Mouse (Mus musculus) embryonic facial prominence, embryonic 11.5 days (tissue): ENCODE results near the gene Tacc2. TPM values are rescaled to one million over a fixed set of nuclear protein-coding genes. Genes with fewer than 3 reads are reported as not detected.

Experiments
- ATAC-seq: fragments of 200-750 bp; cut with Nextera tagmentation; replicated peaks from 2 replicates; pipeline ENCODE4 v1.8.0; 2017; ENCODE audit warnings: low read depth; ENCODE audit not compliant: insufficient number of reproducible peaks, low FRiP score, low TSS enrichment
- DNase-seq: peaks from one replicate; pipeline ENCODE4 v3.0.0-alpha.2; 2015; ENCODE audit warnings: low spot score
- H3K27ac ChIP-seq: fragments of 300-500 bp; sonication (generic); replicated peaks from 2 replicates; pipeline ENCODE4 v1.5.1; 2014; ENCODE audit warnings: mild to moderate bottlenecking, low read depth, low read length, control low read depth
- H3K27me3 ChIP-seq: fragments of 300-500 bp; sonication (generic); 2 replicates; pipeline ENCODE4 v1.6.1; 2014; ENCODE audit warnings: mild to moderate bottlenecking, low read length, moderate library complexity, mixed read lengths; ENCODE audit not compliant: control insufficient read depth, insufficient read depth
- H3K36me3 ChIP-seq: fragments of 300-500 bp; sonication (generic); replicated peaks from 2 replicates; pipeline ENCODE4 v1.6.1; 2014; ENCODE audit warnings: low read depth, mild to moderate bottlenecking, low read length, moderate library complexity, mixed read lengths; ENCODE audit not compliant: control insufficient read depth, insufficient read depth
- H3K4me1 ChIP-seq: fragments of 300-500 bp; sonication (generic); 2 replicates; pipeline ENCODE4 v1.6.1; 2014; ENCODE audit warnings: low read length, mixed read lengths; ENCODE audit not compliant: control insufficient read depth, insufficient read depth
- H3K4me2 ChIP-seq: fragments of 300-500 bp; sonication (generic); 2 replicates; pipeline ENCODE4 v1.6.1; 2014; ENCODE audit warnings: low read depth, mild to moderate bottlenecking, control low read depth, low read length, moderate library complexity
- H3K4me3 ChIP-seq: fragments of 300-500 bp; sonication (generic); 2 replicates; pipeline ENCODE4 v1.5.1; 2014; ENCODE audit warnings: low read depth, low read length, control low read depth
- H3K9ac ChIP-seq: fragments of 300-500 bp; sonication (generic); replicated peaks from 2 replicates; pipeline ENCODE4 v1.6.1; 2014; ENCODE audit warnings: mild to moderate bottlenecking, control low read depth, low read length
- H3K9me3 ChIP-seq: fragments of 300-500 bp; sonication (generic); replicated peaks from 2 replicates; pipeline ENCODE4 v1.6.1; 2016; ENCODE audit warnings: mild to moderate bottlenecking, low read length, inconsistent platforms, mixed read lengths; ENCODE audit not compliant: control insufficient read depth
- WGBS: fragments of 180-500 bp; shearing (Covaris S2); extraction: QIAGEN DNeasy Blood & Tissue Kit; methylation state at CpG from one replicate; pipeline ENCODE4 v1.1.7; 2014; 5-methylcytosine and 5-hydroxymethylcytosine counted together
- polyA plus RNA-seq: library from polyadenylated mRNA; unstranded; fragments of >200 nt; fragmentation: Nextera tagmentation; extraction: Ambion mirVana; gene quantifications from 2 replicates; pipeline ENCODE4 v1.2.1, GENCODE M21; 2014

Gene Tacc2
- polyA plus RNA-seq, 1 experiment from 2014 or later, result 39.9 TPM

DNA sequence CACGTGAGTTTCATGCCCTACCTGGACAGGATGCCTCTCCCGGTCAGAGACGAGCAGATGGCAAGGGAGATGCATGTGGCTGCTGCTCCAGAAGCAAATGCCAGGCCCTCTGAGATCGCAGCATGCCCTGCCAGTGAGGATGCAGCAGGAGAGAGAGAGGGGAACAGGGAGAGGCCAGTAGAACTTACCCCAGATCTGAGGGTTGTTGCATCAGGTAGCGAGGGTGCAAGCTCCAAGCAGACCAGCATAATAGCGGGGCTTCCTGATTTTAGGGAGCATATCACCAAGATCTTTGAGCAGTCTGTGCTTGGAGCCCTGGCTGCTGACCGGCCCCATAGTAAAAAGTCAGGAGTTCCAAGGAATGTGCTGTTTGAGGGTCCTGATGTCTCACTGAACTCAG lies 48.1 kb downstream of the Tacc2 start:
- WGBS, result 80% methylated on average over 7 of the region's 7 CpGs
- H3K4me1 ChIP-seq, result no peaks in the 10 kb centered on the region
- no peaks in the 10 kb centered on the region for H3K36me3 ChIP-seq
- ATAC-seq (no peak), DNase-seq (no peak)
- H3K9ac ChIP-seq, result no peak overlapping the region
- H3K4me2 ChIP-seq, result no peak overlapping the region
- no peaks in the 10 kb centered on the region for H3K9me3 ChIP-seq
- no peak overlapping the region for H3K4me3 ChIP-seq
- no peak overlapping the region for H3K27ac ChIP-seq
- H3K27me3 ChIP-seq, result no peaks in the 10 kb centered on the region

GRCm38 (mm10) chr7:130628601-130629000 lies 51.4 kb downstream of the Tacc2 start:
- H3K36me3 ChIP-seq, result no peaks in the 10 kb centered on the region
- no peaks in the 10 kb centered on the region for H3K9me3 ChIP-seq
- WGBS, result 25% methylated on average over 1 of the region's 1 CpGs
- H3K27ac ChIP-seq, result no peak overlapping the region
- no peaks in the 10 kb centered on the region for H3K27me3 ChIP-seq
- H3K4me3 ChIP-seq, result no peak overlapping the region
- H3K9ac ChIP-seq, result no peak overlapping the region
- no peak for ATAC-seq
- no peak overlapping the region for H3K4me2 ChIP-seq
- no peak for DNase-seq
- H3K4me1 ChIP-seq, result no peaks in the 10 kb centered on the region

GRCm38 (mm10) chr7:130629999-130630398 lies 52.8 kb downstream of the Tacc2 start:
- Histone ChIP-seq H3K27ac (no peak overlapping the region), H3K9me3 (no peaks in the 10 kb centered on the region), H3K4me1 (no peaks in the 10 kb centered on the region; the same call in 1 of the 2 replicates), H3K36me3 (no peaks in the 10 kb centered on the region), H3K4me3 (no peak overlapping the region), H3K4me2 (no peak overlapping the region), H3K27me3 (no peaks in the 10 kb centered on the region), H3K9ac (no peak overlapping the region)
- DNase-seq, result no peak
- no peak for ATAC-seq
- 89% methylated on average over 7 of the region's 7 CpGs for WGBS

DNA sequence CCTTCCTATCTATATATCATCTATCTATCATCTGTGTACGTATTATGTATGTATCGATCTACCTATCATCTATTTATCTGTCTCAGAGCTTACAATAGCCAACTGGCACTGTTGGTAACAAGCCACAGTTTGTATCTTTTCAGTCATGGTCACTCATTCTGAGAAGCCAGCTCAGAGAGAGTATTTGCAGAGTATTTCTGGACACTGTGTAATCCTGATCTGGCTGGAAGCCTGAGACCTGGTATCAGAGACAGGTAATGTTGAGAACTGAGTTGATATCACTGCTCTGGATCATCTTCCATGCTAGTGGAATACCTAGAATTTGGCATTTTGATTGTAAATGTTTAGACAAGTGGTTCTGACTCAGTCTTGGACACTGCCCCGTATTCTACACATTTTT lies 53.7 kb downstream of the Tacc2 start:
- 91% methylated on average over 3 of the region's 3 CpGs for WGBS

DNA sequence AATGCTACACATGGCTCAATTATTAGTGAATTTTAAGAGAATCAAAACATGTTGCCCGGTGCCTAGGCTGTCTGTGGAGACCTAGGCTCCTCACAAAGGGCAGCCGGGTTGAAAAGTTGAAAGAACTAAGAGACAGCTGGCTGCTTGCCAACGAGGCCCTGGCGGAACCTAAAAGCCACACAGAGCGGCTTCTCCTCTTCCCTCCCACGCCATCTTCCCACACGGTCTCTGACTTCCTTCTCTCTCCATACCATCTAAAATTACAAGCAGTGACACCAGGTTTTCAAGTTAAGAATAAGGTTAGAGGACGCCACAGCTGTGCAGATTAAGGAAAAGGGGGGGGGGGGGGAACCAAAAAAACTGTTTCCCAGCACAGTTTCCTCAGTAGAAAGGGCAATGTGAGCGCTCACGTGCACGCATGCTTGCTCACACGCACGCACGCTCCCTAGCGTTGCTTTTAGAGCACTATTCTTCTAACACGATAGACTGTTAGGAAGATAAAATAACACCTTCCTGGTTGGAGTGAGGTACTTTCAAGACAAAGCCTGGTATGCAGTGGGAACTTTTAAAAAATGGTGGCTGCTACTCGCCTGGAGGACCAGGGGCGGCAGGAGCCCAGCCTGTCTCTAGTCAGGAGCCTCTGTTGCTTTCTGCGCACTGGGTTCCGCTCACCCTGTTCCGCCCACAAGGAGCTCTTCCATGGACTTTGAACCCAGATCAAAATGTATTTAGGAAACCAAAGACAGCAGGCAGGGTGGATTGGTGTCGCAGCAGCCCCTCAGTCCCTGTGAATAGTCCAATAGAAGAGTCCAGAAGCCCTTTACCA lies 54.5 kb downstream of the Tacc2 start:
- ATAC-seq (no peak), DNase-seq (peak; percentile 54)
- Histone ChIP-seq H3K4me2 (no peak overlapping the region), H3K9me3 (no peaks in the 10 kb centered on the region), H3K4me1 (no peaks in the 10 kb centered on the region; the same call in 1 of the 2 replicates), H3K36me3 (no peaks in the 10 kb centered on the region), H3K27me3 (no peaks in the 10 kb centered on the region), H3K4me3 (no peak overlapping the region), H3K27ac (no peak overlapping the region), H3K9ac (no peak overlapping the region)
- 72% methylated on average over 22 of the region's 22 CpGs for WGBS

More for the DNA sequence above, 53.7 kb downstream of the Tacc2 start:
- Histone ChIP-seq H3K36me3 (no peaks in the 10 kb centered on the region), H3K4me1 (no peaks in the 10 kb centered on the region; the same call in 1 of the 2 replicates), H3K27me3 (no peaks in the 10 kb centered on the region), H3K4me3 (no peak overlapping the region), H3K27ac (no peak overlapping the region), H3K4me2 (no peak overlapping the region), H3K9ac (no peak overlapping the region), H3K9me3 (no peaks in the 10 kb centered on the region)
- DNase-seq (no peak), ATAC-seq (no peak)

DNA sequence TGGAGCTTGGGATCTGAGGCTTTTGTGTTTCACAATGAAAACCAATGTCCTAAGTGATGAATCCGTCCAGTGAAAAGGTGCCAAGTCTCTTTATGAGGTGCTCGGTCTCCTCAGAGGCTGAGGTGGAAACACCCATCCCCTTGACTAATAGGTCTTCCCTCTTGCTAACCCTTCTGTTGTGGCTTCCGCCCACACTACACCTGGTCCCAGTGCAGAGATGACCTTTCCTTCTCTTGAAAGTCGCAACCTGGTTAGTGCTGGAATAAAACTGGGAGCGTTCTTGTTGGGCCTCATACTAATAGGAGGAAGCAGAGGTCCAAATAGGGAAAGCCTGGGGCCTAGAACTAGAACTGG lies 55.1 kb downstream of the Tacc2 start:
- Histone ChIP-seq H3K27ac (no peak overlapping the region), H3K4me2 (no peak overlapping the region), H3K36me3 (no peaks in the 10 kb centered on the region), H3K4me3 (no peak overlapping the region), H3K9ac (no peak overlapping the region), H3K9me3 (no peaks in the 10 kb centered on the region), H3K4me1 (no peaks in the 10 kb centered on the region; the same call in 1 of the 2 replicates), H3K27me3 (no peaks in the 10 kb centered on the region)
- no peak for ATAC-seq
- no peak for DNase-seq
- 93% methylated on average over 5 of the region's 5 CpGs for WGBS

GRCm38 (mm10) chr7:130634259-130634871 lies 57.1 kb downstream of the Tacc2 start:
- 92% methylated on average over 4 of the region's 4 CpGs for WGBS
- ATAC-seq (no peak), DNase-seq (no peak)
- Histone ChIP-seq H3K36me3 (no peaks in the 10 kb centered on the region), H3K4me1 (peaks cover 3% of the 10 kb centered on the region; the same call in 1 of the 2 replicates), H3K9me3 (no peaks in the 10 kb centered on the region), H3K27ac (no peak overlapping the region), H3K4me2 (no peak overlapping the region), H3K9ac (no peak overlapping the region), H3K4me3 (no peak overlapping the region), H3K27me3 (no peaks in the 10 kb centered on the region)

GRCm38 (mm10) chr7:130635212-130635611 lies 58.0 kb downstream of the Tacc2 start:
- Histone ChIP-seq H3K27me3 (no peaks in the 10 kb centered on the region), H3K4me1 (peaks cover 3% of the 10 kb centered on the region; the same call in 1 of the 2 replicates), H3K4me2 (no peak overlapping the region), H3K9ac (no peak overlapping the region), H3K4me3 (no peak overlapping the region), H3K27ac (no peak overlapping the region), H3K9me3 (no peaks in the 10 kb centered on the region), H3K36me3 (no peaks in the 10 kb centered on the region)
- DNase-seq (peak; percentile 29), ATAC-seq (no peak)
- WGBS, result 46% methylated on average over 7 of the region's 7 CpGs
